8 mouse cellular contexts compared by ENCODE assay signal in genomic region chr7:19698907-19699826, GRCm38 (mm10). TPM values are rescaled to one million over a fixed set of nuclear protein-coding genes. Genes with fewer than 3 reads are reported as not detected.
DNase-seq lines count a peak whose midpoint lies in the region; ATAC-seq lines count a peak whose summit lies in the region.

Apoe (minus strand) TSS chr7:19699188.

- peak within 1 kb of the TSS; percentile 59 for H3K4me3 ChIP-seq in heart, embryonic 10.5 days
- H3K4me3 ChIP-seq in limb, embryonic 13.5 days: peak within 1 kb of the TSS; percentile 40
- peak within 1 kb of the TSS; percentile 37 for H3K4me3 ChIP-seq in midbrain, embryonic 12.5 days
- peak within 1 kb of the TSS; percentile 37 for H3K4me3 ChIP-seq in stomach, embryonic 15.5 days (replicated peaks)

- peak within 1 kb of the TSS; percentile 68 for H3K9ac ChIP-seq in limb, embryonic 13.5 days
- H3K9ac ChIP-seq in midbrain, embryonic 12.5 days (replicated peaks): peak within 1 kb of the TSS; percentile 63
- H3K9ac ChIP-seq in stomach, embryonic 15.5 days: 0 out of 2 replicates have a peak within 1 kb of the TSS, but pooled peaks have one; percentile 4

- peaks cover 47% of the 10 kb centered on the region for H3K36me3 ChIP-seq in heart, embryonic 10.5 days
- peaks cover 38% of the 10 kb centered on the region for H3K36me3 ChIP-seq in limb, embryonic 13.5 days
- peaks cover 25% of the 10 kb centered on the region for H3K36me3 ChIP-seq in midbrain, embryonic 12.5 days
- peaks cover 18% of the 10 kb centered on the region for H3K36me3 ChIP-seq in stomach, embryonic 15.5 days

- no peaks in the 10 kb centered on the region for H3K9me3 ChIP-seq in heart, embryonic 10.5 days
- H3K9me3 ChIP-seq in limb, embryonic 13.5 days: no peaks in the 10 kb centered on the region
- no peaks in the 10 kb centered on the region for H3K9me3 ChIP-seq in midbrain, embryonic 12.5 days
- H3K9me3 ChIP-seq in stomach, embryonic 15.5 days: no peaks in the 10 kb centered on the region

- 2% methylated on average over 20 of the region's 20 CpGs for WGBS in heart, embryonic 10.5 days
- 3% methylated on average over 19 of the region's 20 CpGs for WGBS in limb, embryonic 13.5 days
- under 1% methylated on average over 20 of the region's 20 CpGs for WGBS in midbrain, embryonic 12.5 days
- 2% methylated on average over 20 of the region's 20 CpGs for WGBS in stomach, embryonic 15.5 days

- peak; percentile 78 for DNase-seq in layer of hippocampus, adult 11-12 months (ENCODE audit: low spot score)
- DNase-seq in layer of hippocampus, adult 9-10 months (ENCODE audit: low spot score): no peak
- DNase-seq in heart, embryonic 10.5 days (ENCODE audit: low spot score): peak; percentile 81
- peak; percentile 62 for DNase-seq in kidney, adult 9 months

- H3K27me3 ChIP-seq in heart, embryonic 10.5 days (ENCODE audit: insufficient read depth, poor library complexity, severe bottlenecking): no peaks in the 10 kb centered on the region
- peaks cover 6% of the 10 kb centered on the region; the same call in 1 of the 2 replicates for H3K27me3 ChIP-seq in limb, embryonic 13.5 days
- no peaks in the 10 kb centered on the region for H3K27me3 ChIP-seq in midbrain, embryonic 12.5 days
- no peaks in the 10 kb centered on the region for H3K27me3 ChIP-seq in stomach, embryonic 15.5 days (replicated peaks)

- ATAC-seq in erythroblast, adult 5-6 weeks (replicated peaks; ENCODE audit: low FRiP score, poor library complexity, severe bottlenecking): no peak
- ATAC-seq in limb, embryonic 13.5 days (ENCODE audit: low FRiP score, low read depth): peak; percentile 46; the same call in 1 of the 2 replicates
- peak; percentile 74 for ATAC-seq in midbrain, embryonic 12.5 days (ENCODE audit: low FRiP score, low read depth)
- ATAC-seq in stomach, embryonic 15.5 days (ENCODE audit: insufficient read depth, low FRiP score, low read depth): peak; percentile 14; the same call in 1 of the 2 replicates

- peak within 1 kb of the TSS; percentile 79 for H3K27ac ChIP-seq in heart, embryonic 10.5 days
- H3K27ac ChIP-seq in limb, embryonic 13.5 days: peak within 1 kb of the TSS; percentile 33; the same call in 1 of the 2 replicates
- no peak within 1 kb of the TSS for H3K27ac ChIP-seq in midbrain, embryonic 12.5 days (replicated peaks)
- peak within 1 kb of the TSS; percentile 41; the same call in 1 of the 2 replicates for H3K27ac ChIP-seq in stomach, embryonic 15.5 days

- peaks cover 52% of the 10 kb centered on the region for H3K4me1 ChIP-seq in heart, embryonic 10.5 days
- peaks cover 18% of the 10 kb centered on the region for H3K4me1 ChIP-seq in limb, embryonic 13.5 days
- H3K4me1 ChIP-seq in midbrain, embryonic 12.5 days: peaks cover 20% of the 10 kb centered on the region
- H3K4me1 ChIP-seq in stomach, embryonic 15.5 days: peaks cover 38% of the 10 kb centered on the region

- peak within 1 kb of the TSS; percentile 78 for H3K4me2 ChIP-seq in limb, embryonic 13.5 days (replicated peaks)
- H3K4me2 ChIP-seq in midbrain, embryonic 12.5 days (replicated peaks): peak within 1 kb of the TSS; percentile 60
- H3K4me2 ChIP-seq in stomach, embryonic 15.5 days: peak within 1 kb of the TSS; percentile 65

RNA-seq across cellular contexts. Expression of gene Apoe, which starts in this region (rescaled TPM):
- total RNA-seq in erythroblast, adult 5-6 weeks (2015; ENCODE audit: low replicate concordance): 53.0 and 57.3 TPM in 2 replicates
- total RNA-seq in erythroblast, adult 5-6 weeks (2017; ENCODE audit: low replicate concordance): 220 and 224 TPM in 2 replicates
- 326 and 523 TPM in 2 replicates for polyA plus RNA-seq in heart, embryonic 10.5 days (2016; fragmentation: Nextera tagmentation; extraction: Ambion mirVana)
- polyA plus RNA-seq in limb, embryonic 13.5 days (2015; fragmentation: Nextera tagmentation; extraction: Ambion mirVana): 236 and 241 TPM in 2 replicates
- polyA plus RNA-seq in midbrain, embryonic 12.5 days (2016; fragmentation: Nextera tagmentation; extraction: Ambion mirVana): 203 and 260 TPM in 2 replicates
- 363 and 515 TPM in 2 replicates for polyA plus RNA-seq in stomach, embryonic 15.5 days (2015; fragmentation: Nextera tagmentation; extraction: Ambion mirVana)

Comparison
In these comparisons a context has a peak if more than half of its experiments do, and no peak if none do; other contexts are left out.
1. H3K9ac ChIP-seq: peak in every context shown above with its lines; median percentile 68 in limb, embryonic 13.5 days; 63 in midbrain, embryonic 12.5 days; 4 in stomach, embryonic 15.5 days.